Mouse (Mus musculus): ENCODE results near the gene Ccdc85b. TPM values are rescaled to one million over a fixed set of nuclear protein-coding genes. Genes with fewer than 3 reads are reported as not detected.

Ccdc85b gene
- total and polyA plus RNA-seq, 2 experiments from 2014 or later: 15.6 to 19.4 TPM

GRCm38 (mm10) chr19:5487768-5488550 is 30.3 kb upstream of the Ccdc85b start, which contains the start of gene Mus81:
TSS of gene Mus81 (minus strand) at chr19:5488402.
- peak within 1 kb of the TSS; percentile 74 for H3K9ac ChIP-seq (replicated peaks; ENCODE audit: low read length, poor library complexity, severe bottlenecking)
- ATAC-seq (ENCODE audit: low FRiP score): peak; percentile 64
- H3K4me1 ChIP-seq (ENCODE audit: insufficient read depth, low read length): peaks cover 3% of the 10 kb centered on the region; the same call in 1 of the 2 replicates
- peak within 1 kb of the TSS; percentile 83 for H3K4me2 ChIP-seq (ENCODE audit: low read depth, low read length, poor library complexity, severe bottlenecking)
- H3K36me3 ChIP-seq (ENCODE audit: insufficient read depth, low read length): peaks cover 35% of the 10 kb centered on the region
- no peaks in the 10 kb centered on the region for H3K9me3 ChIP-seq (ENCODE audit: low read length)
- H3K4me3 ChIP-seq (ENCODE audit: low read depth, low read length): peak within 1 kb of the TSS; percentile 52
- H3K27me3 ChIP-seq (ENCODE audit: insufficient read depth, low read length): no peaks in the 10 kb centered on the region
- peak; percentile 86 for TF ChIP-seq CTCF (IDR thresholded peaks at IDR 0.05)
- peak; percentile 96 for DNase-seq (ENCODE audit: low spot score)
- WGBS: under 1% methylated on average over 39 of the region's 39 CpGs
- peak within 1 kb of the TSS; percentile 98 for H3K27ac ChIP-seq (ENCODE audit: low read depth, low read length)

GRCm38 (mm10) chr19:5486771-5487170 is 29.1 kb upstream of the Ccdc85b start:
- no peak for DNase-seq (ENCODE audit: low spot score)
- ATAC-seq (ENCODE audit: low FRiP score): no peak
- peaks cover 3% of the 10 kb centered on the region; the same call in 1 of the 2 replicates for H3K4me1 ChIP-seq (ENCODE audit: insufficient read depth, low read length)
- no peak overlapping the region; the same call in 1 of the 2 replicates for H3K9ac ChIP-seq (replicated peaks; ENCODE audit: low read length, poor library complexity, severe bottlenecking)
- H3K36me3 ChIP-seq (ENCODE audit: insufficient read depth, low read length): peaks cover 33% of the 10 kb centered on the region
- peak overlapping the region; percentile 83; the same call in 1 of the 2 replicates for H3K4me2 ChIP-seq (ENCODE audit: low read depth, low read length, poor library complexity, severe bottlenecking)
- no peak overlapping the region for H3K27ac ChIP-seq (ENCODE audit: low read depth, low read length)
- no peak for TF ChIP-seq CTCF (IDR thresholded peaks at IDR 0.05)
- H3K4me3 ChIP-seq (ENCODE audit: low read depth, low read length): peak overlapping the region; percentile 52; the same call in 1 of the 2 replicates
- no peaks in the 10 kb centered on the region for H3K27me3 ChIP-seq (ENCODE audit: insufficient read depth, low read length)
- WGBS: 78% methylated on average over 4 of the region's 4 CpGs
- H3K9me3 ChIP-seq (ENCODE audit: low read length): no peaks in the 10 kb centered on the region

- no peaks in the 10 kb centered on the region for H3K9me3 ChIP-seq (ENCODE audit: low read length)
- DNase-seq (ENCODE audit: low spot score): no peak
- no peak overlapping the region for H3K27ac ChIP-seq (ENCODE audit: low read depth, low read length)
- peaks cover 3% of the 10 kb centered on the region; the same call in 1 of the 2 replicates for H3K4me1 ChIP-seq (ENCODE audit: insufficient read depth, low read length)
- no peaks in the 10 kb centered on the region for H3K27me3 ChIP-seq (ENCODE audit: insufficient read depth, low read length)
- H3K9ac ChIP-seq (replicated peaks; ENCODE audit: low read length, poor library complexity, severe bottlenecking): no peak overlapping the region
- WGBS: 89% methylated on average over 8 of the region's 8 CpGs
- no peak for TF ChIP-seq CTCF (IDR thresholded peaks at IDR 0.05)
- ATAC-seq (ENCODE audit: low FRiP score): no peak
- H3K4me3 ChIP-seq (ENCODE audit: low read depth, low read length): no peak overlapping the region
- H3K4me2 ChIP-seq (ENCODE audit: low read depth, low read length, poor library complexity, severe bottlenecking): no peak overlapping the region
- peaks cover 38% of the 10 kb centered on the region for H3K36me3 ChIP-seq (ENCODE audit: insufficient read depth, low read length)
Measured at GRCm38 (mm10) chr19:5486286-5486685, 28.6 kb upstream of the Ccdc85b start.

GRCm38 (mm10) chr19:5485821-5486220 is 28.1 kb upstream of the Ccdc85b start:
- H3K36me3 ChIP-seq (ENCODE audit: insufficient read depth, low read length): peaks cover 43% of the 10 kb centered on the region
- WGBS: 94% methylated on average over 7 of the region's 7 CpGs
- no peak overlapping the region for H3K9ac ChIP-seq (replicated peaks; ENCODE audit: low read length, poor library complexity, severe bottlenecking)
- H3K27ac ChIP-seq (ENCODE audit: low read depth, low read length): no peak overlapping the region
- H3K4me1 ChIP-seq (ENCODE audit: insufficient read depth, low read length): peaks cover 3% of the 10 kb centered on the region; the same call in 1 of the 2 replicates
- TF ChIP-seq CTCF (IDR thresholded peaks at IDR 0.05): no peak
- no peaks in the 10 kb centered on the region for H3K27me3 ChIP-seq (ENCODE audit: insufficient read depth, low read length)
- H3K9me3 ChIP-seq (ENCODE audit: low read length): no peaks in the 10 kb centered on the region
- no peak overlapping the region for H3K4me2 ChIP-seq (ENCODE audit: low read depth, low read length, poor library complexity, severe bottlenecking)
- DNase-seq (ENCODE audit: low spot score) (no peak), ATAC-seq (ENCODE audit: low FRiP score) (no peak)
- no peak overlapping the region for H3K4me3 ChIP-seq (ENCODE audit: low read depth, low read length)

- no peaks in the 10 kb centered on the region for H3K9me3 ChIP-seq (ENCODE audit: low read length)
- H3K4me2 ChIP-seq (ENCODE audit: low read depth, low read length, poor library complexity, severe bottlenecking): no peak overlapping the region
- H3K27me3 ChIP-seq (ENCODE audit: insufficient read depth, low read length): no peaks in the 10 kb centered on the region
- no peak overlapping the region for H3K4me3 ChIP-seq (ENCODE audit: low read depth, low read length)
- 92% methylated on average over 8 of the region's 8 CpGs for whole genome bisulfite sequencing
- H3K36me3 ChIP-seq (ENCODE audit: insufficient read depth, low read length): peaks cover 47% of the 10 kb centered on the region
- H3K27ac ChIP-seq (ENCODE audit: low read depth, low read length): no peak overlapping the region
- H3K4me1 ChIP-seq (ENCODE audit: insufficient read depth, low read length): peaks cover 3% of the 10 kb centered on the region; the same call in 1 of the 2 replicates
- ATAC-seq (ENCODE audit: low FRiP score): no peak
- H3K9ac ChIP-seq (replicated peaks; ENCODE audit: low read length, poor library complexity, severe bottlenecking): no peak overlapping the region
- no peak for TF ChIP-seq CTCF (IDR thresholded peaks at IDR 0.05)
- no peak for DNase-seq (ENCODE audit: low spot score)
Measured at GRCm38 (mm10) chr19:5485371-5485770, 27.7 kb upstream of the Ccdc85b start.

- peaks cover 3% of the 10 kb centered on the region; the same call in 1 of the 2 replicates for H3K4me1 ChIP-seq (ENCODE audit: insufficient read depth, low read length)
- TF ChIP-seq CTCF (IDR thresholded peaks at IDR 0.05): no peak
- H3K9me3 ChIP-seq (ENCODE audit: low read length): no peaks in the 10 kb centered on the region
- H3K36me3 ChIP-seq (ENCODE audit: insufficient read depth, low read length): peaks cover 53% of the 10 kb centered on the region
- no peaks in the 10 kb centered on the region for H3K27me3 ChIP-seq (ENCODE audit: insufficient read depth, low read length)
- no peak overlapping the region for H3K27ac ChIP-seq (ENCODE audit: low read depth, low read length)
- WGBS: 90% methylated on average over 5 of the region's 5 CpGs
- H3K4me3 ChIP-seq (ENCODE audit: low read depth, low read length): no peak overlapping the region
- H3K9ac ChIP-seq (replicated peaks; ENCODE audit: low read length, poor library complexity, severe bottlenecking): no peak overlapping the region
- DNase-seq (ENCODE audit: low spot score): no peak
- H3K4me2 ChIP-seq (ENCODE audit: low read depth, low read length, poor library complexity, severe bottlenecking): no peak overlapping the region
- no peak for ATAC-seq (ENCODE audit: low FRiP score)
Measured at GRCm38 (mm10) chr19:5484496-5484895, 26.8 kb upstream of the Ccdc85b start.
